Mouse (Mus musculus) kidney, adult 18-20 months (tissue): ENCODE measurements at regions not wholly inside any gene's neighbourhood (a gene's known extent, or its start where the extent isn't known, plus 50 kb on each side); places are given as distances from the start of the nearest gene placed in this dataset.
A peak's percentile ranks its signal among the peaks of the same experiment; 100 is the strongest.

Source experiments
- DNase-seq: peaks from one replicate; pipeline ENCODE4 v3.0.0; 2021

GRCm38 (mm10) chr14:67626181-67626580, 1617.2 kb upstream of the Gulo start:
- DNase-seq = no peak

- DNase-seq = no peak
Observed at GRCm38 (mm10) chr14:67623841-67624480, 1615.0 kb upstream of the Gulo start.

- DNase-seq = no peak
Observed at GRCm38 (mm10) chr14:67622911-67623310, 1613.9 kb upstream of the Gulo start.

GRCm38 (mm10) chr14:67621486-67621885, 1612.5 kb upstream of the Gulo start:
- DNase-seq = no peak

GRCm38 (mm10) chr14:67620854-67621476, 1612.0 kb upstream of the Gulo start:
- DNase-seq = peak; percentile 27

- no peak for DNase-seq
Observed at GRCm38 (mm10) chr14:67619571-67619970, 1610.6 kb upstream of the Gulo start.

- no peak for DNase-seq
Observed at GRCm38 (mm10) chr14:67614369-67614768, 1605.4 kb upstream of the Gulo start.

- DNase-seq = no peak
Observed at GRCm38 (mm10) chr14:67613691-67614090, 1604.7 kb upstream of the Gulo start.

GRCm38 (mm10) chr14:67613221-67613620, 1604.2 kb upstream of the Gulo start:
- peak; percentile 35 for DNase-seq

- DNase-seq = no peak
Observed at GRCm38 (mm10) chr14:67612471-67612870, 1603.5 kb upstream of the Gulo start.

- DNase-seq = peak; percentile 7
Observed at GRCm38 (mm10) chr14:67608262-67608661, 1599.3 kb upstream of the Gulo start.

GRCm38 (mm10) chr14:67602960-67603359, 1594.0 kb upstream of the Gulo start:
- DNase-seq = no peak

- DNase-seq = peak; percentile 21
Observed at GRCm38 (mm10) chr14:67599734-67600133, 1590.7 kb upstream of the Gulo start.

GRCm38 (mm10) chr14:67588627-67589026, 1579.6 kb upstream of the Gulo start:
- DNase-seq = no peak

- DNase-seq = no peak
Observed at GRCm38 (mm10) chr14:67584456-67585048, 1575.5 kb upstream of the Gulo start.

- no peak for DNase-seq
Observed at GRCm38 (mm10) chr14:67582201-67582782, 1573.3 kb upstream of the Gulo start.

GRCm38 (mm10) chr14:67574346-67574949, 1565.4 kb upstream of the Gulo start:
- DNase-seq = no peak

GRCm38 (mm10) chr14:67573451-67573995, 1564.5 kb upstream of the Gulo start:
- DNase-seq = no peak

- no peak for DNase-seq
Observed at GRCm38 (mm10) chr14:67569744-67570322, 1560.8 kb upstream of the Gulo start.

- DNase-seq = no peak
Observed at GRCm38 (mm10) chr14:67568896-67569743, 1560.1 kb upstream of the Gulo start.

- DNase-seq = no peak
Observed at GRCm38 (mm10) chr14:67554897-67555296, 1545.9 kb upstream of the Gulo start.
